Mouse (Mus musculus) cerebellum, postnatal 4 days (tissue): ENCODE measurements around the gene Zc3h13.

ENCODE experiments used
- DNase-seq, 2 experiments: peaks; one replicate each; pipeline ENCODE4 v3.0.0; 2022; ENCODE audit warnings: low spot score in 2 of 2, mixed read lengths in 1 of 2

Zc3h13 gene

DNA sequence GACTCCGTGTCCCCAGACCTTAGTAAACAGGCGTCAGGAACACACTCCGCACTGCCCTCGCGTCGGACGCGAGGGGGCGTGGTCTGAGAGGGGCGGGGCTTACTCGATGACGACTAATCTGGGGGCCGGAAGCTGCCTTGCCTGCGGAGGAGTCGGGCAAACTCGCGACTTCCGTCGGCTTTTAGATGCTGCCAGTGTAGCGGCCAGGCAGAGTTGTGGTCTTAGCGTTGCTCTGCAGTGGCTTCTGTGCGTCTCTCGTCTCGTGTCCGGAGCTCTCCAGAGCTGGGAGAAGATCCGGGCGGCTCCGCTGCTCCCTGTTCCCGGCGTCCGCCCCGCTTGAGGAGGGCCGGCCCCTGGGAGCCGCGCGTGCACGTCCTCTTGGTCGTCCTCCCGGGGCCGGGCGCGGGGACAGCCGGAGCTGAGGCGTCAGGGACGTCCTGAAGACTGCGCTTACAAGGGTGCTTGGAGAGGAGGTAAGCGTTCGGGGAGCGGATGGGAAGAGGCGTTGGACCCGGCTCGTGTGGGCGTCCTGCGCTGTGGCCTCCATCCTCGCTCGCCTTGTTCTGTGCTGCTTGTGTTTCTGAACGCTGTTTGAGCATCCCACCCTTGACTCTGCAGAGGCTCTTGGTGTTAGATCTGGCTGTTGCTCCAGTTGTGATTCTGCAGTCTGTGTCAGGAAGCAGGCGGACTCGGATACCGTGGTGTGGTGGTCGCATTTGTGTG lies at the start of gene Zc3h13:
Zc3h13 (plus strand) TSS at position 181 of the 723 bp plus-strand sequence.
- peak; percentile 93 to 97 for DNase-seq

DNA sequence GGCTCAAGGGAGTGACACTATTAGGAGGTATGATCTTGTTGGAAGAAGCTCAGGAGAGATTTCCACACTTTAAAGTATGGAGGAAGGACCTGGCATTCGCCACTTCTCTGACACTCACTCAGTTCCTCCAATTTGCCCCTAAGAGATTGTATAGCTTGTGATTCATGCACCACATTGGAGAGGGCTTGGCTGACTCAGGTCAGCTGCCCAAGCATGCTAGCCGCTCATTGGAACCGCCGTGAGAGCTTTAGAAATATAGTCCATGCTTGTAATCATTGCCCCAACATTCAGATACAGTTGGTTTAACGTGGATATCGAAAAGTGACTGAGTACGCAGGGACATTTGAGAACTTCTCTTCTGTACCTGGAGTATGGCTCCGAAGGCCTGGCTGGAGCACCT lies 48.6 kb upstream of the Zc3h13 start:
- DNase-seq: no peak

DNA sequence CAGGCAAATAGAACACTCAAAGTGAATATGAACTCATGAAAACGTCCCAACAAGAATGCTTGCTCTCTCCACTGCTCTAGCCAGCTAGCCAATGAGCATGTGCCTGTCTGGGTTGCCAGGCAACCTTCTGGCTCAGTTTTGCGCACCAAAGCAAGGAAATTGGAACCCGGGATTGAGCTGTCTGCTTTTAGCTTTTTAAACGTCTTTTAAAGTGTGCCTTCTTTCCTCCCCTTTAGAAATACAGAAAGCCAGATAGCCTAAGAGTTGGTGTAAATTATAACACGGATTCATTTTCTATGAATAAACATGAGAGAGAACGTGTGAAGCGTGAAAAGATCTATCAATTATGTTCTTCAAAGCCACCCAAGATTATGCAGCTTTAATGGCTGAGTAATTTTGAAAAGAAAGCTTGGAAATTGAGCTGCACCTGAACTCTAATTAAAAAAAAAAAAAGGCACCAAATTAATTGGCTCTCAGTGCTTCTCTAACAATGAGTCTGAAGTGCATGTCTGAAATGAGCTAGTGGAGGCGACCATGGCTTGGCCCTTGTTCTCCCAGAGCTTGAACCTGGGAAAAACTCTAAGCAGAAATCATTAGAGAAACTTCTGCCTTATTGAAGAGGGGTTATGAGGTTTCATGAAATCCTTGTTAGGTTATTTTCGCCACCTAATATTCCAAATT lies 48.1 kb upstream of the Zc3h13 start:
- DNase-seq: peak in 1 of 2 experiments; percentile 17

DNA sequence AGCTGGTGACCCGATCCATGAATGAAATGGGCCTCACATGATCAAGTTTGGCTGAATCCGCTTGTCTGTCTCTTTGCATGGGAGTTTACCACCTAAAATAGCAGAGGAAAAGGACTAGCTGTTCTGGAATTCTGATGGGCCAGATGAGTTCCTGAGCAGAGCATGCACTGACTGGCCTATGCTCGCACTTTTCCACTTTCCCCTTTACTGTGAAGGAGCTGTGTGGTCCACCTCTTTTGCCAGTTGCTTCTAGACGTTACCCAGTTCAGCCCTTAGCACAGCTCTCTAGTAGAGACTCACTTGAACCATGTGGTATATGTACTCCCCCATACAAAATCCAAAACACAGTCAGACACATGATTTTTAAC lies 47.6 kb upstream of the Zc3h13 start:
- no peak for DNase-seq

DNA sequence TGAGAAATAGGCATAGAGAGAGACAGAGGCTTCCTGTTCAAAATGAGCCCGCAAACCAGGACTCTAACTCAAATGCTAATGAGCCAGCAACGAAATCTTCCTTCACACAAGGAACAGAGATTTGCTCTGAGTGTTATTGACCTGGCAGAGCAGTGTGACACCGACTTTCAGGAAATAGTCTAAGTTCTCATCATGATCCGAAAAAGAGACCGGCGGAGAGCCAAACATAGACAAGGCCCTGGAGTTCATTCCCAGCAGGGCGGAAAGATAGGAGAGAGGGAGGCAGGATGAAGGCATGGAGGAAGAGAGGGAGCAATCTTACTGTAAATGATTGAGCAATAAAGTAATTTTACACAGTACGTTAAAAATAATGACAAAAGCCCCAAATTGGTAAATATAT lies 47.1 kb upstream of the Zc3h13 start:
- DNase-seq: no peak

DNA sequence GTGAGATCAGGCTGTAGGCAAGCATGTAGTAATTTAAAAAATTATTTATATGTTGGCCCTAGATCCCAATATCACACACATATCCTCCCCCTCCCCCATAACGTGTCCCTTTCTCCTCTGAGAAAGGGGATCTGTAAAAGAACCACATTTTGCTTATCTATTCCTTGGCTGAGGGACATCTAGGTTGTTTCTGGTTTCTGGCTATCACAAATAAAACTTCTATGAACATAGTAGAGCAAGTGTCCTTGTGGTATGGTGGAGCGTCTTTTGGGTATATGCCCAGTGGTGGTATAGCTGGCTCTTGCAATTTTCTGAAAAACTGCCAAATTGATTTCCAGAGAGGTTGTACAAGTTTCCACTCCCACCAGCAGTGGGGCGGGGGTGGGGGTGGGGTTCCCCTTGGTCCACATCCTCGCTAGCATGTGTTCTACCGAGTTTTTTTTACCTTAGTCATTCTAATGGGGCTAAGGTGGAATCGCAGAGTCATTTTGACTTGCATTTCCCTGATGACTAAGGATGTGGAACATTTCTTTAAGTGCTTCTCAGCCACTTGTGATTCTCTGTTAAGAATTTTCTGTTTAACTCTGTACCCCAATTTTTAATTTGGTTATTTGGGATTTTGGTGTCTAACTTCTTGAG lies 46.0 kb upstream of the Zc3h13 start:
- DNase-seq: no peak

DNA sequence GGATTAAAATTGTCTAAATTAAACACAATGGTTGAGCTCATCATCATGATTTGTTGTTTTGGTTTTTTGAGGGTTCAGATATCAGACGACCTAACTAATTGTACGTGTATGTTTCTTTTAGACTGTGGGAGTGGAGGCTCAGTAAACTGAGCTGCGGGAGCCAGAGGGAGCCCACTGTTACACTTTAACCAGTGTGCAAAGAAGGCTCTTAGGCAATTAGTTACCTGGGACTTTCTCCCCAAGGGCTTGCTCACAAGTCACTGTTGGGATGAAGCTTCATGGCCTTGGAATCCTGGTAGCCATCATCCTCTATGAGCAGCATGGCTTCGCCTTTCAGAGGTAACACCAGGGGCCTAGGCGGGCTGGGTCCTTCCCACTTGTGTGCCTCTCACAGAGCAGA lies 42.1 kb upstream of the Zc3h13 start, which contains the start of gene Cpb2:
Cpb2 (plus strand) TSS at position 201 of the 400 bp plus-strand sequence.
- no peak for DNase-seq

DNA sequence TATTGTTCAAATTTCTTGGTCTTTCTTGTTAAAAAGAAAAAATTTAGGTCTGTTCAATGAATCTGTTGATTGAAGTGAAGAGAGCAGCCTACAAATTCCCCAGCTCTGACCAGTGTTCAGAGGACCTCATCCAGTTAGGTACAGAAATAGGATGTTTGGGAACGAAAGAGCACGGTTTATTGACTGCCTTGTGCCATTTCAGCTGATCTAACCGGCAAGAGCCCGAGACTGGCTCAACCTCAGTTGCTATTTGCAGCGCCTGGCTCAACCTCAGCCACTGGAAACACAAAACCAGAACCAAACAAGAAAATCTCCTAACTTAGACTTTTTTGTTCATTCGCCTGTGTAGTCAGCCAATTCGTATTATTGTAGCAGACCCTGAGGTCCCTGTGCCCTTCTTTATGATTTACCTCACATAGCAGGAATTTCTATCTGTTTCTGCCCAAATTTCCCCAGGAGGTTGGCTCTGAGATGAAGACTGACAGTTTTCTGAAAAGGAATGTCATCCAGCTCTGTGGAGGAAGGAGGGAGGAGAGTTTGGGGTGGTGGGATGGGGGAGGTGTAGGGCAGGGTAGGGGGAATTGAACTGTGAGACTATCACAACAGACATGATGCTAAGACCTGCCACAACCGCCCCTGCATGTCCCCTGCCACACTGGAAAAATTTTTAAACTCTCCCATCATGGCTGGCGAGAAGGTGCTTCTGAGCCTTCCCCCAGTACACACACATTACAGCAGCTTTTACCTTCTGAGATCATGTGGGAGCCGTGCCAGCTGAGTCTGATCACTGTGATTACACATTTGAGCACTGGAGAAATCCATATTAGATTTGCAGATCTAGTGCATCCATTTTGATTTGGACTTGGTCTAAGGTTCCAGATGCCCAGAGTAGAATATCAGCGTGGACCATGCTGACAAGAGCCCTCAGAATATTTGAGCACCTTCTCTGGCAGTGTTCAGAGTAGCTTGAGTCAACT lies 37.9 kb upstream of the Zc3h13 start:
- DNase-seq: no peak

DNA sequence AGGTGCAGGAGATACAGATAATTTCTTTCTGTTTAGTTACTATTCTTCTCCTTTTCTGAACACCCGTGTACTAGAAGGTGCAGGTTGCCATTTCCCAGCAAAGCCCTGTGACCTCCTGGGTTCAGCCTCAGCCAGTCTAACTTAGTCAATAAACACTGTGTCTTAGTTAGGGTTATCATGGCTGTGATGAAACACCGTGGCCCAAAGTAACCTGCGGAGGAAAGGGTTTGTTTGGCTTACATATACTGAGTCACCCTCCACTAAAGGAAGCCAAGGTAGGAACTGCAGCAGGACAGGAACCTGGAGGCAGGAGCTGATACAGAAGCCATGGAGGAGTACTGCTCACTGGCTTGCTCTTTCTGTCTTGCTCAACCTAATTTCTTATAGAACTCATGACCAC lies 33.7 kb upstream of the Zc3h13 start:
- DNase-seq: no peak

DNA sequence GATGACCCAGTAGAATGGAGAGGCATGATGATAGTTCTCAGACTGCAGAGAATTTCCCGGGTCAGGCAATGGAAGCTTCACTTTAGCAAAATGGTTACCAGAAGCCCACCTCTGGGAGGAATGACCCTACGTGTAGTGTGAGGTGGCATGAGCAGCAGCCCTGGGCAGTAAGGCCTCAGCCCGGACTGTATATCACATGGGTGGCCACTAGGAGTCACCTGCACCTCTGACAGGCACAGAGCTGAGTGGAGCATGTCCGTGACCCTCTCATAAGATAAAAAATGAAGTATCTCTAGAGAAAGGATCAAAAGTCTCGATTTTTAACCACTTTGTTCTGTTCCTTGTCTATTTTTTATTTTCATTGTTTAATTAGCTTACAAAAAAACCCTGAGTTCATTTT lies 27.7 kb upstream of the Zc3h13 start:
- peak in 1 of 2 experiments; percentile 5 for DNase-seq

DNA sequence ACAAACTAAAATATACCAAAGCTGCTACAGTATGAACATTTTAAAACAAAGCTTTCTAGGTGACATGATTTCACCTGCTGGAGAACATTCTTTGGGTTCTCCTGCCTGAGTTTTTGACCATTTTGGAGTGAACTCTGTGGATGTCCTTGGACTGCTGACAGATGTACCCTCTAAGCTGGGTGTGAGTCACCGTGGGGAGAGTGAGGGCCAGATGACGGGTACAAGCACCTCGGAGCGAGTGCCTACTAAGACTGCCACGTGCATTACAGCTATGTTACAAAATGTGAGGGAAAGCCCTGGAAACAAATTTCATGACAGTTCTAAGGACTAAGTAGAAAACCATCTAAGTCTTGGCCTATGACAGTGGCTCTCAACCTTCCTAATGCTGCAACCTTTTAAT lies 14.6 kb upstream of the Zc3h13 start:
- DNase-seq: no peak

DNA sequence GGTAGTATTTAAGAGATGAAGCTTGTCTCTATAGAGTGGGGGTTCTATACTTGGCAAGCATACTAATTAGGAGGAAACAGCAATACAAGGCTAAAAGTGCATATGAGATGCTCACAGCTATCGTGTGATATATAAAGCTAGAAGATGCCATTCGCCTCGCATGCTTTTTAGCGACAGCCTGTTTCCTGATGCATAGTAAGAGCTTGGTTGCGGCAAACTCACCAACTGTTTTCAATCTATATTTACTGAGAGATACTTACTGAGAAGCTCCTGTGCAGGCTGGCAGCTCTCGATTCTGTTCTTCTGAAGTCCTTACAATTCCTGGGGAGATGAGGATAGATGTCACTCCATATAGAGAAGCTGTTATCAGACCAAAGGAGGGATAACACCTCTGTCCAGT lies 4.5 kb upstream of the Zc3h13 start:
- DNase-seq: no peak

DNA sequence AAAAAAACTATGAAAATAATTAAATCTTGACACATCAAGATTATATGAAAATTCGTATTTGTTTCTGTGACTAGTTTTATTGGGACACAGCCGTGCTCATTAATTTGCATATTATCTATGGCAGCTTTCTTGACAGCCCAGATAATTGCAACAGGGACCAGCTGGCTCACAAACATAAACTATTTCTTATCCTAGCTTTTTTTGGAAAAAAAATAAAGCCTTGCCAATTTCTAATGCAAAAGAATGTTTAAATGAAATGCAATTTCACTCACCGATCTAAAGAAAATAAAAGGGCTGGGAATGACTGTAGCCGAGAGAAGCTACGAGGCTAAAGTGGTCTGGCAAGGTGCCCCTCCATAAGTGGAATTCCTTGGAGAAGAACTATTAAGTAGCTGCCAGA lies 3.8 kb upstream of the Zc3h13 start:
- no peak for DNase-seq

DNA sequence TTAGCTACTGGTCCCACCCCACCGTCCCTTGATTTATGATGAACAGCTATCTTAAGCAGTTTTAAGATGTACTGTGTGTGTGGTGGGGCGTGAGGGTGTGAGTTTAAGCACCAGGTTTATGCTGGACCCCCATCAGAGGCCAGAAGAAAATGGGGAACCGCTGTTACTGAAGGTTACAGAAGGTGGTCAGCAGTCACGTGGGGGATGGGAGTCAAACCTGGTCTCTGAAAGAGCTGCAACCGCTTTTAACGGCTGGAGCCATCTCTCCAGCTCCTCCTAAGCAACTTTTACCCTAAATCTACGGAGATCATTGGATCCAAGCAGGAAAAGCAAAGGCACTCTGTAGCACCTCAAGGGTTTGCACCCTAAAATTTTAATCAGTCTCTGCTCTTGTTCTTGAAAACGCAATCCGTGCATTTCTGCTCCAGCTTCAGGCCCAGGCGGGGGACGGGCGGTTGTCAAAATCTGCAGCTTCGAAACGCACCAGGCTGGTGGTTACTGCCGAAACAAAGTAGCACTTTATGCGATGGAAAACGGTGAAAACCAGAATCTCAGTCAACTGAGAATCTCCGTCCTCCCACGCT lies 472 bp upstream of the Zc3h13 start:
- peak in 1 of 2 experiments; percentile 15 for DNase-seq

DNA sequence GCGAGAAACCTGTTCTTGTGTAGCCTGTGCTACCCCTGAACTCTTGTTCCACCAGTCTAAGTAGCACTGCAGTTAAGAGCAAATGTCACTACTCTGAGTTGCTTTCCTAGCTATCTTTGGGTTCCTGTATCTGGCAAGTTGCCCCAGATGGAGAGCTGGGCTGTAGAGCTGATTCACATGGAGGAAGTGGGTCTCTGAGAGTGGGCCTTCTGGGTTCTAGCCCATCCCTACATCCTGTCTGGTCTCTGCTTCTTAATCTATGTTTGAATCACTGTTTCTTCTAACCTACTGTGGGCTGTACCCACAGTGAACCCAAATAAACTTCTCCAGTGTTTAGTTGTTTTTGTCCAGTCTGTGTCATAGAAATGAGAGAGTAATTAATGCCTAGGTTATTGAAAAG lies 16.9 kb downstream of the Zc3h13 start:
- no peak for DNase-seq

DNA sequence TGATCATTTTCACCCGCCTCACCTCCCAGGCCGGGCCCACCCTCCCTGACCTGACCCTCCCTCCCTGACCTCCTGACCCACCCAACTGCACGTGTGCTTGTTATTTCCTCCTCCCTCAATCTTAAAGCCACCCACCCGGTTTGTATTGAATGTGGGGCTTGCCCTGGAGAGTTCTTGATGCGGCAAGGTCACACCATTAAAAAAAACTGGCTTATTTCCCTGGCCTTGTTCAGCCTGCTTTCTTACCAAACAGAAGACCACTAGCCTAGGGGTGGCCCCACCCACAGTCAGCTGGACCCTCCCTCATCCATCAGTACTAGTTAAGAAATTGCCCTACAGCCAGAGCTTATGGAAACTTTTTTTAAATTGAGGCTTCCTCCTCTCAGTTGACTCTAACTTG lies 19.6 kb downstream of the Zc3h13 start:
- DNase-seq: no peak

DNA sequence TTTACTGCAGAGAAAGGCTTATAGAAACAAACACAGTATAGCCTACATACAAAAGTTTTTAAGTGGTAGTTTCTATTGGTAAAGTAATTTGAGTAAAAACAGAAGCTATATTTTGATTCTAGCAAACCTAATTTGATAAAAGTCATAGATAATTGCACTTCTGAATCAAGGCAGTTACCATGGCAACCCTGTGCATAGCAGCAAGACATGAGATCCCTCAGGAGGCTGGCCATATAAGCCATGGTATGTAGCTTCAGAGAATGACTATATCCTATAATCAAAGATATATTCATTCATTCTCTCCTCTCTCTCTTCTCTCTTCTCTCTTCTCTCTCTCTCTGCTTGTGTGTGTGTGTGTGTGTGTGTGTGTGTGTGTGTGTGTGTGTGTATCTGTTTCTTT lies 23.7 kb downstream of the Zc3h13 start:
- no peak for DNase-seq

DNA sequence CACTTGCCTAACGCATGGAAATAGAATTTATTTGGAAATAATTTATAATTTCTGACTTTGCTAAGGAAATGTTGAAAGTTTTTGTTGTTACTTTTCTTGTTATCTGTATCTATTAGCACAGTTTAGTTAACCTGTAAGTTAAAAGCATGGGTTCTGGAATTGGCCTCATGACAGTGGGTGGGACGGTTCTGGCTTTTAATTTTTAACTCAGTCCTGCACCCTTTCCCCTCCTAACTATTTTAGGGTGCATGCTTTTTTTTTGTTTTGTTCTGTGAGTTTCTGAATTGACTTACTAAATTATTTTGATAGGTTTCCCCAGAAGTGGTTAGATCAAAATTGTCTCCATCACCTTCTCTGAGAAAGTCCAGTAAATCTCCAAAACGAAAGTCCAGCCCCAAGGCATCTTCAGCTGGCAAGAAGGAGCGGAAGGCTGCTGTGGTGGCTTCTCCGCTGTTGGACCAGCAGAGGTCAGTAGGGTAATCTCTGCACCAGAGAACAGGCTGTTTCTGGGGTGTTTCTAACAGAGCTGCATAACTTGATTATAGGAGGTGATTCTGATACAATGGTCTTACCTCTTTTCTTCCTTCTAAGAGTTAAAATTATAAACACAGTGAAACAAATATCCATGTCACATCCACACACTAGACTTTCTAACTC lies 25.3 kb downstream of the Zc3h13 start:
- no peak for DNase-seq

DNA sequence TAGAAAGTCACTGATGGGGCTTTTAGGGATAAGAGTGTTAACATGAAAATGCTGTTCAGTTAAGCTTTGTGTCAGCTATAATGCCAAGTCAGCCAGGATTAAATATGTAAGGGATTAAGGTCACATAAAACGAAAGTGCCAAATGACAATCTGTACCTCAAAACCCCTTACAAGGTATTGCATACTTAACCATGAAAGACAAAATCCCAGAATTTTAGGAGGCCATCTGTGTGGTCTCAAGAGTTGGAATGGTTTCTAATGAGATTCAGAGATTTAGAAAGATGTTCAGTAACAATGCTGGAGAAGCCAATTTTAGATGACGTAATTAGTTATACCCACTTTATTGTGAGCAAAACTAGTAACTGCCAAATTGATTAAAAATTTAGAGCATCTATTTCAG lies 30.3 kb downstream of the Zc3h13 start:
- DNase-seq: no peak

DNA sequence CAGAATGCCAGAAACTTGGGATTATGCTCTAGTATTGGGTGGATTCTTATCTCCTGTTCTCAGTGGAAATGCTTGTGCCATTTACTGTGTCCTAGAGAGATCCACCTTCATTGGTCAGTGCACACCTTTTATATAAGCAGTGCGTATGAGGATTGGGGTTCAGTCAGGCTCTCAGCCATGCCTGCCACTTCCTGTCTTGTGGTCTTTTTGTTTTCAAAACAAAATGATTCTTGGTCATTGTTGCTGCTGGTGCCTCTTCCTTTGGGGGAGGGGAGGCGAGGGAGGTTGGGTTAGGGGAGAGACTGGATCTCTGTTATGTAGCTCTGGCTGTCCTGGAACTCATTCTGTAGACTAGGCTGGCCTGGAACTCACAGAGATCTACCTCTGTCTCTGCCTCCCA lies 34.6 kb downstream of the Zc3h13 start:
- no peak for DNase-seq

DNA sequence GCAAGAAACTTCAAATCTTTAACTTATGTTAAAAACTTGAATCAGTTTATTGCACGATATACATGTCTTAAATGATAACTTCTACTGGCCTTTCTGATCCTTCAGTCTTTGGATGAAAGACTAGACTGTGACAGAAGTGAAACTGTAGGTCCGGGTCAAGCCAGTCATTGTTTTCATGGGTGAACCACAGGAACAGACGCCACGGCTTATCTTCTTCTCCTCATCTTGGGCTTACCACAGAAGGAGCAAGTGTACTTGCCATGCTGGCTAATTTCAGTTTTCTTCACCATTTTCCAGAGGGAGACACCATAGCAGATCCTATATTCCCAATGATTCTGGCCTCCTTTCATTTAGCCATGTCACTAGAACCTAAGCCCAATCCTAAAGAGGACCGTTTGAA lies 36.1 kb downstream of the Zc3h13 start:
- no peak for DNase-seq
